Mouse (Mus musculus) embryo, embryonic 11.5 days (tissue): Measurements from ENCODE around the gene Ndst2.

ENCODE experiments used
- DNase-seq: peaks from one replicate; pipeline ENCODE4 v3.0.0-alpha.2; 2012; ENCODE audit warnings: low read depth, low spot score

Gene Ndst2

DNA sequence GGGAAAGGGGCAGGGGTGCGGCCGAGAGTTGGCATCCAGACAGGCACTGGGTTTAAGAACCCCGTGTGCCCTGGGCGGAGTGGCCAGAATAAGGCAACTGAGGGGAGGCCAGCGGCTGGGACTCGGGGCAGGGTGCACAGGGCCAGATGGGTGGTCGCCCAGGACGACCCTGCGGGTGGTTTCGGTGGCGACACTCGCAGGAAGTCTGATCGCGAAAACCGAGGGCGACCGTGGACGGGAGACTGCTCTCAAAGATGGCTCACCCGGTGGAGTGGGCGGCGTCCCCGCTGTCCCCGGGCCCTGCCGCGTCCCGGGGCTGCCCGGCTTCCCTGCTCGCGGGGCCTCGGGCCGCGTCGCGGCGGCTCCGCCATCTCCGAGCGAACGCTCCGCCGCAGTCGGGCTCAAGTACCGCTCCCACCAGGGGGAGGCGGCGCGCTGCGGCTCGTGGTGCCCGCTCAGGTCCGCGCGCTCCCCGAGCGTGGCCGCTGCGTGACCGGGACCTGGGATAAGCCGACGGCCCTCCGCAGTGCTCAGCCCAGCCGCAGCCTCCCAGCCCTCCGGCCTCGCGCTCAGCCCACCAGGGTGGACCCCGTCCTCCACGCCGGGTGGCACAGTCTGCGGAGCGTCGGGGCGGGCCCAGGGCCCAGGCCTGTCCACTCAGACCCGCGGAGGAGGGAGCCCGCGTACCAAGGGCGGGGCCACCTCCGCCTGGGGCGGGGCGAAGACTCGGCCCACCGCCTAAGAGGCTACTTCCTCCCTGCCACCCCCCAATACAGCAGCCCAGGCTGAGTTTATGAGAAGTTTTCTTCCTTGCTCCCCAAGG is at the start of gene Ndst2:
Gene Ndst2 (minus strand): TSS at position 611 of the 823 bp plus-strand sequence.
- DNase-seq: peak; percentile 88

DNA sequence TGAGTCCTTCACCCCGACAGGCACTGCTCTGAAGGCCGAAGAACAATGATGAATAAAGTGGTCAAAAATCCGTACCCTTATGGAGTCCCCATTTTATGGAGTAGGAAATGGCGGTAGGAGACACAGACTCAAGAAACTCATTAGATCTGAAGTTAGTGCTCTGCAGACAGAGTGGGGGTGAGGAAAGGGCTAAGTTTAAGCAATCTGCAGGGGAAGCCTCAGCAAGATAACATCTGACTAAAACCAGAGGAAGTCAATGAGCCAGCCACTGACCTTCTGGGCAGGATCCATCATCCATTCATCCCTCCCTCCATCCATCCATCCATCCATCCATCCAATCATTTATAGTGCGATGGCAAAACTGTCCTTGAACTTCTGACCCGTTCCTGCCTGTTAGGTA is 49.2 kb upstream of the Ndst2 start:
- DNase-seq: no peak

DNA sequence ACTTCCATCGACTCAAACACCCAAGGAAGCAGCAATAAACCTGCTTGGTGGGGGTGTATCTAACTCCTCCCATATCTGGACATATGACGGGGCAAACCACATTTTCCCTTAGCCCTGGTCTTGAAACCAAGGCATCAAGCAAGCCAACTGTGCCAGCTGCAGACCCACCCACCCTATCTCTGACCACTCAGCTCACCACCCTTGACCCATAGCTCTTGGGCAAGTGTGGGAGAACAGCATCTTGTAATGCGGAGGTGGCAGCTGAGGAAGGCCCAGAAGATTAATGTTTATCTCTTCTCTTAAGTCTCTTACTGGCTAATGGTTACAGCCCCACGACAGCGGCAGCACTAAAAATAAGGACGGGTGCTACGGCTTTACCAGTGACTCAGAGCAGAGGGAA is 48.5 kb upstream of the Ndst2 start:
- DNase-seq: no peak

DNA sequence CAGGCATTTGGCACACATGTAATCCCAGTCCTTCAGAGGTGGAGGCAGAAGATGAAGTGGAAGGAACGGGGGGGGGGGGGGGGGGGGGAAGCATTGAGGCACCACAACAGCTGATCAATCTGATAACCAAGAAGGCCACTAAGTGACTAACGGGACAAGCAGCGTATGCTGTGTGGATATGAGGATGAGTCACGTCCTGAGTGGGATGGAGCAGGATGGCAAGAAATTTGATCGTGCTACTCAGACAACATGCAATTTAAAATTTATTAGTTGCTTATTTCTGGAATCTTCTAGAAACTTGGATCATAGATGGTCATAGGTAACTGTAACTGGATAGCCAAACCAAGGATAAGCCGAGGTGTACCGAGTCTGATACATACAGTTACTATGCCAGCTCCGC is 45.9 kb upstream of the Ndst2 start:
- no peak for DNase-seq

DNA sequence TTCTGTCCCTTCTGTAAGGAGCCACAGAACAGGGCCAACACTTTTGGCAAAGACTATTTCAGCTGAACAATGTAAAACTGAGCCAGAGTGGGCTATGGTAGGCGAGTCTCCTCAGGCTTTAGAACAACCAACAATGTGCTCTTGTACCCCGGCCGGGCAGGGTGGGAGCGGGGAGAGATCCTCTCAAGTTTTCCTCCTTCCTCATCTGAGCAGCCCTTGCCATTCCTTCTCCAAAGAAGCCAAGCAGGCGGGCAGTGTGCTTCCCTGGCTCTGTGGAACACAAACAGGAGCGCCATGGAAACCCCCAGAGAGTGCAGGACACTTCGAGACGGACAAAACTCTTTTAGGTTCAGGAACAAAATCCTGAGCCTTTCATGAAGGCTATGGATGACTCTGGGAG is 44.1 kb upstream of the Ndst2 start:
- DNase-seq: no peak

DNA sequence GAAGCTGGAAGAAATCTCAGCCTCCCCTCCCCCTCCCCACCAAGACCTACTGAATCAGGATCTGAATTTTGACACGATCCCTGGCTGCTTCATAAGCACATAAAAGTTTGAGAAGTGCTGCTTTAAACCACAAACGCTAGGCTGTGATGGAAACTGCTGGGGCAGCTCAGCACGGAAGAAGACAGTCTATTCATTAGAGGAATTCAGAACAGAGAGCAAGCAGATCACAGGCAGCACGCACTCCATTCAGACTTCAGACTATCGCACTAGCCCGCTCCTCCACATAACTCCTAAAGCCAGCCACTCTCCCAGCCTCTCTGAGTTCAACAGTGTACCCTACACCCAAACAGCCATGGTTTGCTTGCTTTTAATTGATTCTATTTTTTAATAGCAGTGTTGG is 41.3 kb upstream of the Ndst2 start:
- no peak for DNase-seq

DNA sequence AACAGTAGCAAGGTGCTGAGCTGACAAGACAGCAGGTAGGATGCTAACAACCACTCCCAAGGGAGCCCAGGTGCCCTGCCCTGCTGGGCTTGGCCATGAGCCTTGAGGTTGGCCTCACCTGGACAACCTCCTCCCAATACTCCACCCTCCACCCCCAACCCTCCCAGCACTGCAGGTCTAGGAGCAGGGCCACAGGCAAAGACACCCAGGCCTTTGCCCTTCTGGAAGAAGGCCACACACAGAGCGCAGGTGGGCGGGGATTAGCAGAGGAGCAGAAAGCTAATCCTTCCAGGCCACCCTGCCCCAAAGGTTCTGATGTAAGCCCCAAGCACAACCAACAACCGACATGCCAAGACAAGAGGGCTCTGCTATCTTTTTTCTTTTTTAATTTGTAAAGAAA is 39.0 kb upstream of the Ndst2 start:
- DNase-seq: no peak

DNA sequence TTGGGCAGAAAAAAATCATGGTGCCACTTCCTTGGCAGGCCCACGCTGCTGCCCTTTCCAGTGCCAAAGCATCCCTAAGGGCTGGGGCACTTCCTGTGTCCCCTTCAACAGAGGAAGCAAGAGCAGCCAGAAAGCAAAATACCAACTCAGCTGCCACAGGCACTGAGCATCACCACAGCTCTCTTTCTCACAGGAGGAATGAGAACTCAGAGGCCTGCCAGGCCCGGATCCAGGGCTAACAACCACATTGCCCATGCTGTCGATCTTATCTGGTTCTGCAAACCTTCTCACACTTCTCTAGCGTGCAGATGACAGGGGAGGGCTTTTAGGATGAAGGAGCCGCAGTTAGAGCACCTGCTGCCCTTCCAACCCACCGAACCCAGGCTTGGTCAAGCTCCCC is 38.4 kb upstream of the Ndst2 start:
- no peak for DNase-seq

DNA sequence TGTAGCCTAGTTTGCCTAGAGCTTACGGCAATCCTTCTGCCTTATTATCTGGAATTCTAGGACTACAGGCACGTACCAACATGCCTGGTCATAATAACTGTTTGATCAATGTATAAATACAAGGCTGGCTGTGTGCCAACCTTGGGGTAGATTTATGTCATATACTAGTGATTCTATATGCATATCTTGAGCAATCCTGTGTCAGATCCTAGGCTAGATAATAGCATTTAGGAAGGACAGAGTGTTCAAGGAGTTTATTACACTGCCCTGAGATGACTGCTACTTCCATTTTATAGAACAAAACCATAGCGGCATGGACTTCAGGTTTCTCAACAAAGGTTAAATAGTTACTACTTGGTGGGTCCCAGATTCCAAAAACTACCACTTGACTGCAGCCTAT is 37.6 kb upstream of the Ndst2 start:
- no peak for DNase-seq

DNA sequence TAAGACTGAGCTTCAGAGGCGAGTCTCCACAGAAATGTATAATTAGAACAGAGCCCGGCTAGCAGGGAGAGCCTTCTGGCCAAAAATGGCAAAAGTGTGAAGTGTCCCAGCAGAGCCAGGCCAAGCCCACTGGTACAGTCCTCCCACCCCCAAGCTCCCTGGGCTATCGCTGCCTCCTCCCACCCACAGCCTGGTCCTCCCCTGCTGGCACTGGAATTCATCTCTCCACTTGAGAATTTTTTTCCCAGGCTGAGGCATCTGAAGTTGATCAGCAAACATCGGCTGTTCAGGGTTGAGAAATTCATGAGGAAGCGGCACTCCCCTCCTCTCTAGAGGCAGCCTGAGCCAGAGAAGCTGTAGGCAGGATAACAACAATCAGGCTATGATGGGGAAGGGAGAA is 34.2 kb upstream of the Ndst2 start:
- DNase-seq: no peak

DNA sequence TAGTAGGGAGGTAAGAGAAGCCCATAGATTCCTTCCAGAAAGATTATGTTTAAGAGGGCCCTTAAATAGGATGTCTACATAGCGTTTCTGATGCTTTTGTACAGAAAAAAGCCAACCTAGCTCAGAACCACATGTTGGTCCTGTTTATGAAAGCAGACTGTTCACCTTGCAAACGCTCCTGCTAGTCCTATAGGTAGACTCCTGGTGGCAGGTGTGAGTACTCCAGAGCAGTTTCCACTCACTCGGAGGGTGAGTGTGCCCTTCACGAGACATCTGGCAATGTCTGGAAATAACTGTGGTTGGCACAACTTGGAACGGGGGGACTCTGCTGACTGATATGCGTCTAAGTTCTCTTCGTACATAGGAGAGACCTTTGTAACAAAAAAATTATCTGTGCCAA is 33.6 kb upstream of the Ndst2 start:
- no peak for DNase-seq

DNA sequence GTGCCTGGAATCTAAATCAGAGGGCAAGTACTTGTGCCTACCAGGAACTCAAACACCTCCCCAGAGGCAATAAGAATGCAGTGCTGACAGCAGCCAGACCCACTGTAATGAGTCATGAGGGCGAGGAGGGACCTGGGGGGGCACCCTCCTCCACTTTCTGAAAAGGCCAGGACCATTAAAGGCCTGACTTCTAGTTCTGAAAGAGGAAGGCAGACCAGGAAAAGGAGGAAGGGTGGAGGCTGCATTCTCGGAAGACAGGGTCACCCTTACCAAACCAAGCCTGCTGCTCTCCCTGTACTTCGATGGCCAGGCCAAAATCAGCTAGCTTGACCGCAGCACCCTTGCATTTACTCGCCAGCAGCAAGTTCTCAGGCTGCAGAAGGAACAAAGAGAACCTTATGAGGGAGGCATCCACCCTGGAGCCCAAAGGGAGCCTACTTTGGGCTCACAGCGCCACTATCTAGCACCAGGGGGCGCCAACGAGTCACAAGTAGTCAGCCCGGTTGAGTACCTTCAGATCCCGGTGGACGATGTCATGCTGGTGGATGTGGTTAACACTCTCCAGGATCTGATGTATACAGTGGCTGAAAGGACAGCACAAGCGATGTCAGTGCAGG is 31.4 kb upstream of the Ndst2 start:
- peak; percentile 78 for DNase-seq

DNA sequence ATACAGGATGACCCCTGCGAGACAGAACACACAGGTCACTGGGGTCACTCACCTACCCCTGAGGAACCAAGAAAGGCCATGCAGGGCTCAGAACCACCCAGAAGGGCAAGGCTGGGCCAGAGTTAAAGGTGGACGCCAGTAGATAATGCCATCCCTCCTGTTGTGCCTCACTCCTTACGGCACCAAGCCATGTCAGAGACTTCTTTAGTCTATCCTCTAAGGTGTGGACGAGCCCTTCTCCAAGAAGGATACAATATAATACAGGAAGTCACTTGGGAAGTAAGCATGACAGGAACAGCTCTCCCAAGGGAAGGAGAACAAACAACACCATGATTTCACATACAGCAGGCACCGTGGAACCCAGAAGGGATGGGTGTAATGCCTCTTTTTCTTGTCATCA is 30.6 kb upstream of the Ndst2 start:
- no peak for DNase-seq

DNA sequence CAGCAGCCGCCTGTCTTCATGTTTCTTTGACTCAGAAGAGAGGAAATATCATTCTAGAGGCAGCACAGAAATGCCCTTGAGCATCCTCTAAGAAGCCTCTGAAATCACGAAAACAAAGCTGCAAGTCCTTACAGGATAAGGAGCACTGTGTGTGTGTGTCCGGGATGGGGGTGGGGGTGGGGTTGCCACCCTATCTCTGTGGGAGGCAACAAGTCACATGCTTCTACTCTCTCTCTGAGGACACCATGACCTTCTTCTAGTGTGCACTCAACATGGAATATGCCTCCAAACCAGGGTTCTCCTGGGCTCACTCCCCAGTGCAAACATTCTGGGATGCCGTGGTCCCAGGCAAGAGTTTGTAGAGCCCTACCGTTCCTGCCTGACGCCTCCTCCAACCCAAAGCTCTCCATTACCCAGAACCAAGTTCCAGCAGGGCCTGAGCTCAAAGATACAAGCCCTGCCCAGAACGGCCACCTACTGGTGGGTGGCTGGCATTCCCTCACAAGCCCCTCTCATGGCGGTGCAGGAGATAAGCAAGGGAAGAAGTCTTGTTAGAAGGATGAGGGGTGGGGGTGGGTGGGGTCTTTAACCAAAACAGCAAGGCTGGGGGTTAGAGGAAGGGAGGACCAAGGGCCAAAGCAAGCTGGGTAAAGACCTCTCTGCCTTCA is 24.5 kb upstream of the Ndst2 start:
- DNase-seq: no peak

DNA sequence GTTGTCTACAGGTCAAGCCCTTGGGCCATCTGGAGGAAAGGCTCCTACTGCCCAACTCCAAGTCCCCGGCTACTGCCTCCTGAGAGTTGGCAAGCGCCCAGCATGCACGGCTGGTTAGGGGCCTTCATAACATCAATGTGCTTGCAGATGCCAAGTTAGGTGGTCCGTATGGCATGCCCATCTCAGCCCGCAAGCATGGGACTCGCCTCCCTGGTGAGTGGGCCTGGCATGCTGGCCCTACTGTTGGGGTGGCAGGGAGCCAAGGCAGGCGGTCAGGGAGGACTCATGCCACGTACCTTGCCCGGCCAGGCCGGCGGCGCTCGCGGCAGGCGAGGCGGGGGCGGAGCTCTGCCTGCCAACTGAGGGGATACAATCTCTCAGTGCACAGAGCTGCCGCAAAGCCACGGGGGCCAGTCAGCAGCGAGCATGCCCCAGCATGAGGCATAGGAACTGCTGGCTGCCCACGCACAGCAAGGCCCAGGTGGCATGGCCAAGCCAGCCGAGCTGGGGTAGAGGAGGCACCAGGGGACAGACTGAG is 23.1 kb upstream of the Ndst2 start:
- DNase-seq: no peak

DNA sequence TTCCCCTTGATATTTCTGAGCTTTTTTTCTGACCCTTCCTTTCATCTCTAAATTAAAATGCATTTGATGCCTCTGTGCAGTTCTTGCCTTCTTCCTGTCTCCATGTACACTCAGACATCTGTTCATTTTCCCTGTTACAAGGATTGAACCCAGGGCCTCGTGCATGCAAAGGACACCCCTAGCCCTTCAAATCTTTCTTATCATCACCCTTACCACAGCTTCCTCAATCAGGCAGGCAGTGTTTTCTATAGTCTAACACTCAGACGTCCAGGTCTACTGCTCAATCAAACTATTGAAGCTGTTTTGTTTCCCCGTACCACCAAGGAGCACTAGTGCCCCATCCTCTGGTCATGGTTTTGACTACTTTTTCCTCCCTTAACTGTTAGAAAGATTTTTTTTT is 19.4 kb upstream of the Ndst2 start:
- DNase-seq: no peak

DNA sequence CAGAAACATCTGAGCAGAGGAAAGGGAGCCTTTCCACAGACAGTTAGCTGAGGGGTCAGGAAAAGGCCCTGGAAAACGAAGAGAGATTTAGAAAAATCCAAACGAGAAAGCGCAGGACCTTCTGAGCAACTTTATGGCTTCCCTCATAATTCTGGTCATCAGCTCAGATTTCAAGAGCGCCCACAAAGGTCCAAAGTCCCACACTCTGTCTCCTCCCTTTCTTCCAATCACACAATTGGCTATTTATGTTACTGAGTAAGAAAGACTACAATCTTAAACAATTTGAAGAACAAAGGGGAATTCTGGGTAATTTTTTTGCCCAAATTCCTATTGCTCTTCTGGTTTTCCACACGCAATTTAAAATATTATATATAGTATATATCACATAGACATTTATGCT is 16.1 kb upstream of the Ndst2 start:
- no peak for DNase-seq

DNA sequence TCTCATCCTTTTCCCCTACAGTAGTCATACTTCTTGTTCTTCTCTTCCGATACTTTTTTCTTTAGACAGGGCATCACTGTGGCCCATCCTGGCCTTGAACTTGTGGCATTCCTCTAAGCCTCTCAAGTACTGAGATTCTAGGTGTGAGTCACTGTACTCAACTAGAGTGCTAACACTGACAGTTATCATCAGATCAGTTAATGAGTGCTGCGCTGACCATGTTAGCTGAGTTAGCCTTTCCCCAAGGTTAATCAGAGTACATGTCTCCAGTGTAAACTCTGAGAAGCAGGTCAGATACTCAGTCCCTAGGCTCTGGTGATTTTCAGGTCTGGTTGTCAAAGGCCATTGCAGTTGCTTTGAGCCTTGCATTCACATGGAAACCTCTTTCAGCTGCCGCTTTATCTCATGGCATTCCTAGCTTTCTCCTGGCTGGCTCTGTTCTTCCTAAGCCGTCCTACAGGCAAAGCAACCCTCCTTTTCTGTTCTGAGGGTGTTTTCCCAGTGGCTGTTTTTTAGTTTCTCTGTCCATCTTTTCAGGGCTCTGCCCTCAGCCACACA is 15.2 kb upstream of the Ndst2 start:
- no peak for DNase-seq

DNA sequence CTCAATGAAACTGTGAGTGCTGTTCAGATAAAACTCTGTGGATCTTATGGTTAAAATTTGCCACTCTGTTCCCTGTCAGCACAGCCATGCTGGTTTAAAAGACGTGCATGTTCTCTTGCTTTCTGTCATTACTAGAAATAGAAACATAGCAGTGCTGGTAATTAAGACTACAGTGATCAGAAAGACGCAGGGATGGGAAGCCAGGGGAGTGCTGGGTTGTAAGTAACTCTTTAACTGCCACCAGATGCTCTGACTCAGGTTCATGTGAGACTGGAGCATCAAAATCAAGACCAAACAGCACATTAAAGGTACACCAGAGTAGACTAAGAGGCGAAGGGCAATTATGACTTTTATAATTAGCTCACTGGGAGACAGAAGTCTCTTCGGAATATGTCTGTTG is 14.0 kb upstream of the Ndst2 start:
- no peak for DNase-seq

DNA sequence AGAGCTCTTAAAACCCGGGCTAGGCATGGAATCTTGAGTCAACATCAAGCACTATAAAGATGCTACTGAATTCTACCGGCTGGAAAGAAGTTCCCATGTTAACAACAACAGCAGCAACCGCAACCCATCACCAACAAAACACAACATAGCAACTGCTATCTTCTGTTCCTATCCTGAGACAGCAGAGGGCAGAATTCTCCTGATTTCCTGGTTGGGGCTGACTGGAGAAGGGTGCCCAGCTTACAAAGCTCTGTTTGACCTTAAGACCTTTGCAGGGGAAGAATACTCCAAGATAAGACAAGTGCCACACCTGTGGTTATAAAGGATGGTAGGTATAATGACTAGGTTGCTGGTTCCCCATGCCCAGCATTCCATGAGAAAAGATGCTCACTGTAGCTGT is 12.6 kb upstream of the Ndst2 start:
- DNase-seq: no peak

DNA sequence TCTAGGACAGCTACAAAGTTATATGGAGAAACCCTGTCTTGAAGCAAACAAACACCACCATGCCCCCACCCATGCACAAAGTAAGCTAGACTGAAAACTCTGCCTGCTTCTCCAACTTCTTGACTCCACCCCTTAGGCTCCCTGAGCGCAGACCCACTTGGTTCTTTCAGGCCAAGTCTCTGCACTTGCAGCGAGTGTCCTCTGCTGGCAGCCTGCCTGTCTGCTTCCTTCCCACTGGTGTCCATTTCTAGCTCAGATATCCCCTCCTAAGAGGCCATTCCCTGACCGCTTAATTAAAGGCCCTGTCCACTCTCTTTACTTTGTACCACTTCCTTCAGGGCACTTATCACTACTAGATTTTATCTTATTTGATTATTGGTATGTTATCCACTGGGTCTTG is 9.3 kb upstream of the Ndst2 start:
- no peak for DNase-seq

DNA sequence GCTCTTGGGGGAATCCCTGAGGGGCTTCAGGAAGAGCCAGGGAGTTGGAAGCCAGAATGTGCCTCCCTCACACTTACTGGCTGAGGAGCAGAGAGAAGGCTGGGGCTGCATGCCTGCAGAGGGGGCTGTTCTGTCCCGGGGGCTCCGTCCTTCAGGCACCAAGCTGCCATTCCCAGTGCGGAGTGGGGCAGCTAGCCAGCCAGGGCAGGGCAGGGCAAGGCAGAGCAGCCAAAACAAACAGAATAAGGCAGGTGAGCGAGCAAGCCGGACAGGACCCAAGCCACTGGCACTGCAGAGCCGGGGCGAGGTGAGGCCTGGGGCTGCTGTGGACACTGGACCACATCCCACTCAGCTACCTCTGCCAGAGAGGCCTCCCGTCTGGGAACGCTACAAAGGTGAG is 6.9 kb upstream of the Ndst2 start:
- no peak for DNase-seq
